Mouse (Mus musculus): Measurements from ENCODE around the gene Olfr736. TPM values are rescaled to one million over a fixed set of nuclear protein-coding genes. Genes with fewer than 3 reads are reported as not detected.

Gene Olfr736
- polyA plus RNA-seq (2015; fragmentation: Nextera tagmentation; extraction: Ambion mirVana) = not detected in 2 replicates

- no peaks in the 10 kb centered on the region for H3K9me3 ChIP-seq
- H3K4me2 ChIP-seq = no peak within 1 kb of the TSS
- no peaks in the 10 kb centered on the region for H3K36me3 ChIP-seq
- no peaks in the 10 kb centered on the region for H3K4me1 ChIP-seq
- no peak for ATAC-seq (ENCODE audit: insufficient read depth, low FRiP score, low read depth)
- no peaks in the 10 kb centered on the region for H3K27me3 ChIP-seq (replicated peaks)
- 55% methylated on average over 2 of the region's 2 CpGs for WGBS
- no peak within 1 kb of the TSS for H3K4me3 ChIP-seq (replicated peaks)
- no peak within 1 kb of the TSS for H3K9ac ChIP-seq
- H3K27ac ChIP-seq = no peak within 1 kb of the TSS
These were observed at the start of gene Olfr736 for GRCm38 (mm10) chr14:50380863-50381262. Olfr736 (plus strand) TSS chr14:50381163.

- H3K4me2 ChIP-seq = no peak within 1 kb of the TSS
- H3K9ac ChIP-seq = no peak within 1 kb of the TSS
- H3K27me3 ChIP-seq (replicated peaks) = no peaks in the 10 kb centered on the region
- WGBS = 82% methylated on average over 2 of the region's 2 CpGs
- no peak within 1 kb of the TSS for H3K4me3 ChIP-seq (replicated peaks)
- no peak within 1 kb of the TSS for H3K27ac ChIP-seq
- no peak for ATAC-seq (ENCODE audit: insufficient read depth, low FRiP score, low read depth)
- no peaks in the 10 kb centered on the region for H3K9me3 ChIP-seq
- H3K36me3 ChIP-seq = no peaks in the 10 kb centered on the region
- no peaks in the 10 kb centered on the region for H3K4me1 ChIP-seq
These were observed 32.2 kb upstream of the Olfr736 start, which contains the start of gene Olfr735 for GRCm38 (mm10) chr14:50348796-50349195. Olfr735 (minus strand) TSS chr14:50348872.

- H3K9ac ChIP-seq = no peak overlapping the region
- no peaks in the 10 kb centered on the region for H3K4me1 ChIP-seq
- no peak overlapping the region for H3K27ac ChIP-seq
- no peak for ATAC-seq (ENCODE audit: insufficient read depth, low FRiP score, low read depth)
- no peaks in the 10 kb centered on the region for H3K36me3 ChIP-seq
- WGBS = 50% methylated on average over 3 of the region's 3 CpGs
- H3K4me3 ChIP-seq (replicated peaks) = no peak overlapping the region
- H3K9me3 ChIP-seq = no peaks in the 10 kb centered on the region
- no peaks in the 10 kb centered on the region for H3K27me3 ChIP-seq (replicated peaks)
- H3K4me2 ChIP-seq = no peak overlapping the region
These were observed 28.5 kb upstream of the Olfr736 start for GRCm38 (mm10) chr14:50352438-50352837.

- Histone ChIP-seq H3K4me1 (no peaks in the 10 kb centered on the region), H3K27me3 (replicated peaks) (no peaks in the 10 kb centered on the region), H3K36me3 (no peaks in the 10 kb centered on the region), H3K4me3 (replicated peaks) (no peak overlapping the region), H3K9ac (no peak overlapping the region), H3K4me2 (no peak overlapping the region), H3K9me3 (no peaks in the 10 kb centered on the region), H3K27ac (no peak overlapping the region)
- no peak for ATAC-seq (ENCODE audit: insufficient read depth, low FRiP score, low read depth)
- WGBS = 55% methylated on average over 2 of the region's 2 CpGs
These were observed 24.2 kb upstream of the Olfr736 start for GRCm38 (mm10) chr14:50356725-50357124.

- no peak within 1 kb of the TSS for H3K9ac ChIP-seq
- 80% methylated on average over 2 of the region's 2 CpGs for WGBS
- no peaks in the 10 kb centered on the region for H3K9me3 ChIP-seq
- no peak within 1 kb of the TSS for H3K27ac ChIP-seq
- H3K36me3 ChIP-seq = no peaks in the 10 kb centered on the region
- H3K4me1 ChIP-seq = no peaks in the 10 kb centered on the region
- ATAC-seq (ENCODE audit: insufficient read depth, low FRiP score, low read depth) = no peak
- H3K4me3 ChIP-seq (replicated peaks) = no peak within 1 kb of the TSS
- no peaks in the 10 kb centered on the region for H3K27me3 ChIP-seq (replicated peaks)
- no peak within 1 kb of the TSS for H3K4me2 ChIP-seq
These were observed 23.4 kb upstream of the Olfr736 start, which contains the start of gene Tlr11 for GRCm38 (mm10) chr14:50357593-50357992. Tlr11 (plus strand) TSS chr14:50357914.

GRCm38 (mm10) chr14:50360480-50360879, 20.5 kb upstream of the Olfr736 start:
- no peaks in the 10 kb centered on the region for H3K9me3 ChIP-seq
- no peak for ATAC-seq (ENCODE audit: insufficient read depth, low FRiP score, low read depth)
- no peak overlapping the region for H3K27ac ChIP-seq
- no peak overlapping the region for H3K9ac ChIP-seq
- no peaks in the 10 kb centered on the region for H3K36me3 ChIP-seq
- H3K4me2 ChIP-seq = no peak overlapping the region
- no peaks in the 10 kb centered on the region for H3K4me1 ChIP-seq
- WGBS = 90% methylated on average over 3 of the region's 3 CpGs
- H3K27me3 ChIP-seq (replicated peaks) = no peaks in the 10 kb centered on the region
- H3K4me3 ChIP-seq (replicated peaks) = no peak overlapping the region

- no peak overlapping the region for H3K27ac ChIP-seq
- H3K4me3 ChIP-seq (replicated peaks) = no peak overlapping the region
- no peaks in the 10 kb centered on the region for H3K4me1 ChIP-seq
- H3K27me3 ChIP-seq (replicated peaks) = no peaks in the 10 kb centered on the region
- H3K9me3 ChIP-seq = no peaks in the 10 kb centered on the region
- no peaks in the 10 kb centered on the region for H3K36me3 ChIP-seq
- 79% methylated on average over 2 of the region's 2 CpGs for WGBS
- no peak for ATAC-seq (ENCODE audit: insufficient read depth, low FRiP score, low read depth)
- no peak overlapping the region for H3K4me2 ChIP-seq
- no peak overlapping the region for H3K9ac ChIP-seq
These were observed 17.4 kb upstream of the Olfr736 start for GRCm38 (mm10) chr14:50363561-50363960.

GRCm38 (mm10) chr14:50407268-50407667, 26.3 kb downstream of the Olfr736 start, which contains the start of gene Olfr738:
Olfr738 (plus strand) TSS chr14:50407568.
- 66% methylated on average over 1 of the region's 1 CpGs for WGBS
- H3K4me1 ChIP-seq = no peaks in the 10 kb centered on the region
- no peaks in the 10 kb centered on the region for H3K27me3 ChIP-seq (replicated peaks)
- no peak within 1 kb of the TSS for H3K27ac ChIP-seq
- H3K36me3 ChIP-seq = no peaks in the 10 kb centered on the region
- H3K9ac ChIP-seq = no peak within 1 kb of the TSS
- ATAC-seq (ENCODE audit: insufficient read depth, low FRiP score, low read depth) = no peak
- H3K4me3 ChIP-seq (replicated peaks) = no peak within 1 kb of the TSS
- no peaks in the 10 kb centered on the region for H3K9me3 ChIP-seq
- no peak within 1 kb of the TSS for H3K4me2 ChIP-seq

GRCm38 (mm10) chr14:50418326-50418725, 37.4 kb downstream of the Olfr736 start, which contains the start of gene Olfr739:
Olfr739 (plus strand) TSS chr14:50418626.
- H3K4me1 ChIP-seq = no peaks in the 10 kb centered on the region
- no peak for ATAC-seq (ENCODE audit: insufficient read depth, low FRiP score, low read depth)
- no peak within 1 kb of the TSS for H3K9ac ChIP-seq
- WGBS = 64% methylated on average over 2 of the region's 2 CpGs
- no peaks in the 10 kb centered on the region for H3K27me3 ChIP-seq (replicated peaks)
- no peak within 1 kb of the TSS for H3K4me3 ChIP-seq (replicated peaks)
- no peaks in the 10 kb centered on the region for H3K9me3 ChIP-seq
- H3K27ac ChIP-seq = no peak within 1 kb of the TSS
- no peak within 1 kb of the TSS for H3K4me2 ChIP-seq
- H3K36me3 ChIP-seq = no peaks in the 10 kb centered on the region

Other genes with a start within 250 kb of the Olfr736 start
- gene Olfr728, start 238.5 kb upstream of the Olfr736 start, polyA plus RNA-seq (2015; fragmentation: Nextera tagmentation; extraction: Ambion mirVana) = not detected in 2 replicates
- not detected in 2 replicates for gene Olfr729, start 228.3 kb upstream of the Olfr736 start, polyA plus RNA-seq (2015; fragmentation: Nextera tagmentation; extraction: Ambion mirVana)
- not detected in 2 replicates for gene Olfr730, start 193.0 kb upstream of the Olfr736 start, polyA plus RNA-seq (2015; fragmentation: Nextera tagmentation; extraction: Ambion mirVana)
- not detected in 2 replicates for gene Olfr731, start 139.3 kb upstream of the Olfr736 start, polyA plus RNA-seq (2015; fragmentation: Nextera tagmentation; extraction: Ambion mirVana)
- not detected in 2 replicates for gene Olfr732, start 97.0 kb upstream of the Olfr736 start, polyA plus RNA-seq (2015; fragmentation: Nextera tagmentation; extraction: Ambion mirVana)
- not detected in 2 replicates for gene Olfr733, start 79.6 kb upstream of the Olfr736 start, polyA plus RNA-seq (2015; fragmentation: Nextera tagmentation; extraction: Ambion mirVana)
- gene Olfr734, start 54.4 kb upstream of the Olfr736 start, polyA plus RNA-seq (2015; fragmentation: Nextera tagmentation; extraction: Ambion mirVana) = not detected in 2 replicates
- not detected in 2 replicates for gene Olfr735, start 32.3 kb upstream of the Olfr736 start, polyA plus RNA-seq (2015; fragmentation: Nextera tagmentation; extraction: Ambion mirVana)
- not detected in 2 replicates for gene Tlr11, start 23.2 kb upstream of the Olfr736 start, polyA plus RNA-seq (2015; fragmentation: Nextera tagmentation; extraction: Ambion mirVana)
- gene Olfr738, start 26.4 kb downstream of the Olfr736 start, polyA plus RNA-seq (2015; fragmentation: Nextera tagmentation; extraction: Ambion mirVana) = not detected in 2 replicates
- not detected in 2 replicates for gene Olfr739, start 37.5 kb downstream of the Olfr736 start, polyA plus RNA-seq (2015; fragmentation: Nextera tagmentation; extraction: Ambion mirVana)
- gene Olfr740, start 64.4 kb downstream of the Olfr736 start, polyA plus RNA-seq (2015; fragmentation: Nextera tagmentation; extraction: Ambion mirVana) = not detected in 2 replicates
- gene Olfr741, start 91.6 kb downstream of the Olfr736 start, polyA plus RNA-seq (2015; fragmentation: Nextera tagmentation; extraction: Ambion mirVana) = not detected in 2 replicates
- gene Olfr742, start 122.4 kb downstream of the Olfr736 start, polyA plus RNA-seq (2015; fragmentation: Nextera tagmentation; extraction: Ambion mirVana) = not detected in 2 replicates
- not detected in 2 replicates for gene Olfr743, start 140.7 kb downstream of the Olfr736 start, polyA plus RNA-seq (2015; fragmentation: Nextera tagmentation; extraction: Ambion mirVana)
- gene Olfr744, start 233.7 kb downstream of the Olfr736 start, polyA plus RNA-seq (2015; fragmentation: Nextera tagmentation; extraction: Ambion mirVana) = not detected in 2 replicates

Data from stomach, embryonic 15.5 days (tissue).